Mouse (Mus musculus): Measurements from ENCODE around the gene Ly6g6d. TPM values are rescaled to one million over a fixed set of nuclear protein-coding genes. Genes with fewer than 3 reads are reported as not detected.

The Ly6g6d gene
- total RNA-seq, 2 experiments from 2014 or later: 1.1 TPM; not detected in 1

GRCm38 (mm10) chr17:35077285-35077684, 580 bp downstream of the Ly6g6d start:
- intact Hi-C loops (cut with DNase I): no loop called here
- no peak for DNase-seq (ENCODE audit: extremely low spot score in 1 of 2, low spot score in 2 of 2)

- DNase-seq (ENCODE audit: extremely low spot score in 1 of 2, low spot score in 2 of 2): no peak
- intact Hi-C loops (cut with DNase I): no loop called here
Measured at GRCm38 (mm10) chr17:35076507-35077176, 1.2 kb downstream of the Ly6g6d start, which contains the start of gene Ly6g6e. Ly6g6e (plus strand) TSS chr17:35076902.

- intact Hi-C loops (cut with DNase I): no loop called here
- no peak for DNase-seq (ENCODE audit: extremely low spot score in 1 of 2, low spot score in 2 of 2)
Measured at GRCm38 (mm10) chr17:35074097-35074496, 3.8 kb downstream of the Ly6g6d start.

GRCm38 (mm10) chr17:35071454-35071853, 6.4 kb downstream of the Ly6g6d start:
- no peak for DNase-seq (ENCODE audit: extremely low spot score in 1 of 2, low spot score in 2 of 2)
- intact Hi-C loops (cut with DNase I): no loop called here

- intact Hi-C loops (cut with DNase I): no loop called here
- no peak for DNase-seq (ENCODE audit: extremely low spot score in 1 of 2, low spot score in 2 of 2)
Measured at GRCm38 (mm10) chr17:35070556-35071229, 7.2 kb downstream of the Ly6g6d start.

- intact Hi-C loops (cut with DNase I): no loop called here
Measured at GRCm38 (mm10) chr17:35068213-35068914, 9.5 kb downstream of the Ly6g6d start.

GRCm38 (mm10) chr17:35066084-35066483, 11.8 kb downstream of the Ly6g6d start, which contains the start of gene Mpig6b:
Mpig6b (minus strand) TSS chr17:35066184.
- intact Hi-C loops (cut with DNase I): no loop called here
- DNase-seq (ENCODE audit: extremely low spot score in 1 of 2, low spot score in 2 of 2): no peak

More at GRCm38 (mm10) chr17:35068213-35068914, 9.5 kb downstream of the Ly6g6d start:
- no peak for DNase-seq (ENCODE audit: extremely low spot score in 1 of 2, low spot score in 2 of 2)

- intact Hi-C loops (cut with DNase I): no loop called here
- peak in 1 of 2 experiments; percentile 59 for DNase-seq (ENCODE audit: extremely low spot score in 1 of 2, low spot score in 2 of 2)
Measured at GRCm38 (mm10) chr17:35064951-35065947, 12.6 kb downstream of the Ly6g6d start, which contains the start of gene Ly6g6c. Ly6g6c (plus strand) TSS chr17:35065388.

- no peak for DNase-seq (ENCODE audit: extremely low spot score in 1 of 2, low spot score in 2 of 2)
- intact Hi-C loops (cut with DNase I): no loop called here
Measured at GRCm38 (mm10) chr17:35064378-35064877, 13.4 kb downstream of the Ly6g6d start.

- no peak for DNase-seq (ENCODE audit: extremely low spot score in 1 of 2, low spot score in 2 of 2)
- intact Hi-C loops (cut with DNase I): no loop called here
Measured at GRCm38 (mm10) chr17:35063466-35063865, 14.4 kb downstream of the Ly6g6d start.

- intact Hi-C loops (cut with DNase I): no loop called here
- DNase-seq (ENCODE audit: extremely low spot score in 1 of 2, low spot score in 2 of 2): no peak
Measured at GRCm38 (mm10) chr17:35061299-35061698, 16.6 kb downstream of the Ly6g6d start.

GRCm38 (mm10) chr17:35060737-35061297, 17.0 kb downstream of the Ly6g6d start:
- intact Hi-C loops (cut with DNase I): no loop called here
- no peak for DNase-seq (ENCODE audit: extremely low spot score in 1 of 2, low spot score in 2 of 2)

GRCm38 (mm10) chr17:35060071-35060470, 17.8 kb downstream of the Ly6g6d start:
- intact Hi-C loops (cut with DNase I): no loop called here
- no peak for DNase-seq (ENCODE audit: extremely low spot score in 1 of 2, low spot score in 2 of 2)

GRCm38 (mm10) chr17:35058911-35059892, 18.7 kb downstream of the Ly6g6d start, which contains the start of gene Ddah2:
Ddah2 (plus strand) TSS chr17:35059035.
- DNase-seq (ENCODE audit: extremely low spot score in 1 of 2, low spot score in 2 of 2): peak; percentile 74 to 94
- intact Hi-C loops (cut with DNase I): loop anchor here (5.0 kb wide), 1 partner anchor 37 kb away; no protein-coding TSS in a partner anchor

- DNase-seq (ENCODE audit: extremely low spot score in 1 of 2, low spot score in 2 of 2): no peak
- intact Hi-C loops (cut with DNase I): loop anchor here (5.0 kb wide), 1 partner anchor 36 kb away; no protein-coding TSS in a partner anchor
Measured at GRCm38 (mm10) chr17:35058316-35058715, 19.5 kb downstream of the Ly6g6d start.

- DNase-seq (ENCODE audit: extremely low spot score in 1 of 2, low spot score in 2 of 2): no peak
- intact Hi-C loops (cut with DNase I): loop anchor here (5.0 kb wide), 1 partner anchor 35 kb away; no protein-coding TSS in a partner anchor
Measured at GRCm38 (mm10) chr17:35057090-35057489, 20.8 kb downstream of the Ly6g6d start.
